Mouse (Mus musculus) cerebellum, adult 2 months (tissue): ENCODE measurements at regions not wholly inside any gene's neighbourhood (a gene's known extent, or its start where the extent isn't known, plus 50 kb on each side); places are given as distances from the start of the nearest gene placed in this dataset.

ENCODE experiments used
- CTCF ChIP-seq: fragments of 200-500 bp; IDR thresholded peaks from 2 replicates; pipeline ENCODE4 v1.5.1; 2011; ENCODE audit warnings: low read depth, mild to moderate bottlenecking, control low read depth, low read length, moderate library complexity, borderline replicate concordance; ENCODE audit not compliant: insufficient read depth
- POLR2A ChIP-seq: fragments of 200-500 bp; IDR thresholded peaks from 2 replicates; pipeline ENCODE4 v1.6.1; 2011; ENCODE audit warnings: low read length, control low read depth, borderline replicate concordance; ENCODE audit not compliant: insufficient read depth

- TF ChIP-seq POLR2A = no peak
- no peak for TF ChIP-seq CTCF
Observed at GRCm38 (mm10) chr3:126292259-126292658, 71.2 kb upstream of the Arsj start.
